26 mouse cellular contexts compared by ENCODE assay signal in the genomic region with DNA sequence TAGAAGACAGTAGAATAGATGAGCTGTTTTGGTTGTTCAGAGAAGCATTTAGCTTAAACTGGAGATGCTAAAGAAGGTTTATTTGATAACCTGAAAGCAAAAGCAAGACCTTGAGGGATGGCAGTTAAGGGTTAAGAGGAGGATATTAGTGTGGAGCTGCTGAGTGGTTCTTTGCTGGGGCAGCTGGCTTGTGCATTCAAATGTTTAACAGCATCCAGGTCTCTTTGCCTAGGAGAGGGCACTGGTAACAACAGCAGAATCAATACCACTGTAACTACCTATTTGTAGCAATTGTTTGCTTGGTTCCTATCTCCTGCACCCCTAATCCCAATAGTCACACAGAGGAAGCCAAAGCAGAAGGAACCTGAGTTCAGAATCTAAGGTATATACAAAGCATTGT. TPM values are rescaled to one million over a fixed set of nuclear protein-coding genes. Genes with fewer than 3 reads are reported as not detected.
DNase-seq lines count a peak whose midpoint lies in the region; ATAC-seq and TF ChIP-seq lines count a peak whose summit lies in the region.
"Had no signal": no experiment of that assay in that cellular context is flagged by ENCODE, and none has a peak within 500 bp of the region (broad histone marks: within the 10 kb centered on the region; RNA-seq: fewer than 3 reads in every experiment).

No protein-coding gene starts in this region.

- H3K9ac ChIP-seq in liver, embryonic 15.5 days: no peak overlapping the region
- H3K9ac ChIP-seq: hindbrain, embryonic 14.5 days; limb, embryonic 15.5 days; midbrain, embryonic 12.5 days had no signal

- no peaks in the 10 kb centered on the region for H3K9me3 ChIP-seq in liver, embryonic 15.5 days (replicated peaks)
- H3K9me3 ChIP-seq: embryonic facial prominence, embryonic 10.5 days; limb, embryonic 15.5 days; midbrain, embryonic 12.5 days had no signal

- TF ChIP-seq POLR2A in kidney, adult 2 months (IDR thresholded peaks at IDR 0.05; ENCODE audit: low read depth, low read length): no peak
- TF ChIP-seq POLR2A in cerebellum, adult 2 months (IDR thresholded peaks at IDR 0.05; ENCODE audit: borderline replicate concordance, insufficient read depth, low read length): no peak

- H3K27ac ChIP-seq in gastrocnemius, adult 2 months: peak overlapping the region; percentile 29
- peak overlapping the region; percentile 98 for H3K27ac ChIP-seq in kidney, adult 2 months (ENCODE audit: insufficient read depth, low read depth, low read length)
- peak overlapping the region; percentile 29; the same call in 1 of the 2 replicates for H3K27ac ChIP-seq in liver, embryonic 15.5 days (replicated peaks)
- H3K27ac ChIP-seq in cerebellum, adult 2 months (ENCODE audit: insufficient read depth, low read length): no peak overlapping the region
- H3K27ac ChIP-seq: embryonic facial prominence, embryonic 10.5 days; heart, adult 2 months; hindbrain, embryonic 14.5 days; left cerebral cortex, adult 2 months; limb, embryonic 15.5 days; midbrain, embryonic 12.5 days had no signal

- no peak for ATAC-seq in liver, embryonic 15.5 days (ENCODE audit: insufficient read depth)
- ATAC-seq: forebrain, embryonic 16.5 days; inflammation-experienced regulatory T-cells, adult 6 months had no signal

- no peaks in the 10 kb centered on the region for H3K27me3 ChIP-seq in kidney, adult 2 months (replicated peaks; ENCODE audit: control insufficient read depth, insufficient read depth, low read length)
- no peaks in the 10 kb centered on the region for H3K27me3 ChIP-seq in liver, embryonic 15.5 days
- H3K27me3 ChIP-seq in cerebellum, adult 2 months (ENCODE audit: control insufficient read depth, insufficient read depth, low read length): no peaks in the 10 kb centered on the region
- H3K27me3 ChIP-seq: limb, embryonic 15.5 days; midbrain, embryonic 12.5 days had no signal

- peaks cover 25% of the 10 kb centered on the region for H3K4me1 ChIP-seq in kidney, adult 2 months (ENCODE audit: control insufficient read depth, insufficient read depth, low read length)
- peaks cover 13% of the 10 kb centered on the region for H3K4me1 ChIP-seq in liver, embryonic 15.5 days (replicated peaks)
- no peaks in the 10 kb centered on the region for H3K4me1 ChIP-seq in cerebellum, adult 2 months (ENCODE audit: control insufficient read depth, insufficient read depth, low read length)
- H3K4me1 ChIP-seq: embryonic facial prominence, embryonic 10.5 days; limb, embryonic 15.5 days; midbrain, embryonic 12.5 days had no signal

- intact Hi-C loops in gastrocnemius, adult 2 months (cut with DNase I): no loop called here

- no peaks in the 10 kb centered on the region; the same call in 1 of the 2 replicates for H3K36me3 ChIP-seq in kidney, adult 2 months (ENCODE audit: control insufficient read depth, insufficient read depth, low read length)
- H3K36me3 ChIP-seq in liver, embryonic 15.5 days (replicated peaks): no peaks in the 10 kb centered on the region
- H3K36me3 ChIP-seq: embryonic facial prominence, embryonic 10.5 days; limb, embryonic 15.5 days; midbrain, embryonic 12.5 days had no signal

- DNase-seq in gastrocnemius, adult 2 months: no peak
- DNase-seq in gastrocnemius, postnatal 10 days: no peak
- DNase-seq in kidney, adult 2 months: peak; percentile 62
- DNase-seq in kidney, postnatal 10 days: peak; percentile 23
- no peak for DNase-seq in cerebellum, adult 2 months
- no peak for DNase-seq in lung, postnatal 25 days (ENCODE audit: low spot score)
- DNase-seq: adrenal gland, postnatal 25 days; cerebellum, adult 9-10 months; gastrocnemius, postnatal 36 days; heart, adult 2 months; heart, postnatal 36 days; layer of hippocampus, adult 9-11 months; left cerebral cortex, postnatal 4 days; lung, postnatal 10 days; thymus, adult 18-20 months; thymus, postnatal 36 days had no signal

- TF ChIP-seq CTCF in gastrocnemius, adult 2 months (IDR thresholded peaks at IDR 0.05): no peak
- TF ChIP-seq CTCF in kidney, adult 2 months (conservative IDR thresholded peaks at IDR 0.05; ENCODE audit: insufficient read depth, insufficient read length, low read depth, low read length): no peak
- no peak for TF ChIP-seq CTCF in cerebellum, adult 2 months (IDR thresholded peaks at IDR 0.05; ENCODE audit: borderline replicate concordance, insufficient read depth, low read depth, low read length)

- no peak overlapping the region for H3K4me2 ChIP-seq in liver, embryonic 15.5 days
- H3K4me2 ChIP-seq: hindbrain, embryonic 14.5 days; limb, embryonic 15.5 days; midbrain, embryonic 12.5 days had no signal

- no peak overlapping the region for H3K4me3 ChIP-seq in gastrocnemius, adult 2 months
- H3K4me3 ChIP-seq in kidney, adult 2 months (ENCODE audit: insufficient read depth, low read depth, low read length): no peak overlapping the region
- H3K4me3 ChIP-seq in liver, embryonic 15.5 days (replicated peaks): no peak overlapping the region
- H3K4me3 ChIP-seq in cerebellum, adult 2 months (replicated peaks; ENCODE audit: insufficient read depth, low read depth, low read length): no peak overlapping the region
- H3K4me3 ChIP-seq: embryonic facial prominence, embryonic 10.5 days; heart, adult 2 months; left cerebral cortex, adult 2 months; limb, embryonic 15.5 days; midbrain, embryonic 12.5 days had no signal

RNA-seq across cellular contexts. Expression of a gene that starts 9.3 kb away (rescaled TPM):
- 100 to 1,000 TPM; 302 to 421 TPM for total RNA-seq in gastrocnemius, adult 2 months (2021)
- 100 to 1,000 TPM; 148 to 186 TPM for total RNA-seq in gastrocnemius, postnatal 10 days (2021)
- polyA plus RNA-seq in kidney, adult 2 months (2012; rRNA removed): 277 and 335 TPM in 2 replicates
- polyA plus RNA-seq in liver, embryonic 15.5 days (2015; fragmentation: Nextera tagmentation; extraction: Ambion mirVana): 245 and 270 TPM in 2 replicates
- polyA plus RNA-seq in cerebellum, adult 2 months (2012; rRNA removed): 176 and 187 TPM in 2 replicates

RNA-seq across cellular contexts. Expression of a gene that starts 9.4 kb away (rescaled TPM):
- total RNA-seq in gastrocnemius, adult 2 months (2021): 100 to 1,000 TPM; 276 to 287 TPM
- total RNA-seq in gastrocnemius, postnatal 10 days (2021): 100 to 1,000 TPM; 128 to 135 TPM
- 24.3 and 24.7 TPM in 2 replicates for polyA plus RNA-seq in kidney, adult 2 months (2012; rRNA removed)
- polyA plus RNA-seq in liver, embryonic 15.5 days (2015; fragmentation: Nextera tagmentation; extraction: Ambion mirVana): 15.5 and 17.7 TPM in 2 replicates
- 46.6 and 47.7 TPM in 2 replicates for polyA plus RNA-seq in cerebellum, adult 2 months (2012; rRNA removed)

RNA-seq across cellular contexts. Expression of a gene that starts 15.3 kb away (rescaled TPM):
- not detected for total RNA-seq in gastrocnemius, adult 2 months (2021)
- under 1 TPM in 1 of 2 experiments, not detected in 1; 0.12 TPM for total RNA-seq in gastrocnemius, postnatal 10 days (2021)
- polyA plus RNA-seq in kidney, adult 2 months (2012; rRNA removed): 0.34 and 0.39 TPM in 2 replicates
- polyA plus RNA-seq in liver, embryonic 15.5 days (2015; fragmentation: Nextera tagmentation; extraction: Ambion mirVana): 0.08 and 0.10 TPM in 2 replicates
- 0.22 and 0.28 TPM in 2 replicates for polyA plus RNA-seq in cerebellum, adult 2 months (2012; rRNA removed)
- total RNA-seq: common myeloid progenitor, adult 5-6 weeks; gastrocnemius, postnatal 36 days; heart, postnatal 36 days had no signal
- polyA plus RNA-seq: embryonic facial prominence, embryonic 10.5 days; inflammation-experienced regulatory T-cells, adult 6 months; small intestine, adult 2 months had no signal

Comparison
In these comparisons a context has a peak if more than half of its experiments do, and no peak if none do; other contexts are left out.
1. DNase-seq: peak in kidney, adult 2 months (single experiment) and kidney, postnatal 10 days (single experiment); none in gastrocnemius, adult 2 months (single experiment), gastrocnemius, postnatal 10 days (single experiment), cerebellum, adult 2 months (0 of 2) and lung, postnatal 25 days (single experiment).